Mouse (Mus musculus): ENCODE measurements around the gene Mlh1. TPM values are rescaled to one million over a fixed set of nuclear protein-coding genes. Genes with fewer than 3 reads are reported as not detected.
A peak's percentile ranks its signal among the peaks of the same experiment; 100 is the strongest.

Gene Mlh1
- polyA plus RNA-seq (2014; fragmentation: Nextera tagmentation; extraction: Ambion mirVana): 27.2 and 40.1 TPM in 2 replicates

DNA sequence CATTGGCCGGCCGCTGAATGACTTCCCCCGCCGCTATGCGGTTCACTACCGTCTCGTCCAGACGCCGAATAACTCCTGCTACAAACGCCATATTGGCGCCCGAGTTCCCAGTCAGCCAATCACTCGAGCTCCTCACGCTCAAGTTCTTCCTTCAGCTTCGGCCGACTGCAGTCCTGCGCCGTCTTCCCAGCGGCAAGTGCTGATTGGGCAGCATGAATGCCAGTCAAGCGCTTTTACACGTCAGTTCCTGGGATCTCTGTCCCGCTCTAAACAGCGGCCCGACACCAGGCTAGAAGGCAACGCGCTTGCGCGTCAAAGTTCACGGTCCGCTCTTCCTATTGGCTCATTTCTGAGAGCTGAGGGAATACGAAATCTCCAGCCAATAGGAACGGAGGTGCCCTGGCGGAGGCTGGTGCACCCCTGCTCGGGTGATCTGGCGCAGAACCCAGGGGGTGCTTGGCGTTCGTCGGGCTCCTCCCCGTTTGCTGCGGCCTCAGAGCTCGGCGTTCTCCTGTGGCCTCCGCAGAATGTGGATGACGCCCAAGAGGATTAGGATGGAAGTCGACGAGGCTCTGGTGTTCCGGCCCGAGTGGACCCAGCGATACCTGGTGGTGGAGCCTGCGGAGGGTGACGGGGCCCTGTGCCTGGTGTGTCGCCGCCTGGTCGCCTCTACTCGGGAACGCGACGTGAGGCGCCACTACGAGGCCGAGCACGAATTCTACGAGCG lies at the start of gene Mlh1, which contains the start of gene Epm2aip1:
TSS of gene Mlh1 (minus strand) at position 358 of the 727 bp plus-strand sequence.
TSS of gene Epm2aip1 (plus strand) at position 496 of the 727 bp plus-strand sequence.
- peak within 1 kb of the TSS; percentile 87 for H3K9ac ChIP-seq (ENCODE audit: low read depth, low read length)
- ATAC-seq (ENCODE audit: low FRiP score, low TSS enrichment): peak; percentile 99
- peaks cover 30% of the 10 kb centered on the region for H3K4me1 ChIP-seq (ENCODE audit: control insufficient read depth, insufficient read depth, low read length)
- no peaks in the 10 kb centered on the region for H3K27me3 ChIP-seq (ENCODE audit: control insufficient read depth, insufficient read depth, low read length)
- H3K4me3 ChIP-seq (ENCODE audit: low read length): peak within 1 kb of the TSS; percentile 87
- WGBS: 2% methylated on average over 64 of the region's 64 CpGs
- peak within 1 kb of the TSS; percentile 95 for H3K27ac ChIP-seq (ENCODE audit: low read depth, low read length)
- no peaks in the 10 kb centered on the region for H3K9me3 ChIP-seq (ENCODE audit: control insufficient read depth, low read length)
- peak within 1 kb of the TSS; percentile 70 for H3K4me2 ChIP-seq (replicated peaks; ENCODE audit: low read depth, low read length)
- peaks cover 25% of the 10 kb centered on the region; the same call in 1 of the 2 replicates for H3K36me3 ChIP-seq (ENCODE audit: control insufficient read depth, insufficient read depth, low read length)

DNA sequence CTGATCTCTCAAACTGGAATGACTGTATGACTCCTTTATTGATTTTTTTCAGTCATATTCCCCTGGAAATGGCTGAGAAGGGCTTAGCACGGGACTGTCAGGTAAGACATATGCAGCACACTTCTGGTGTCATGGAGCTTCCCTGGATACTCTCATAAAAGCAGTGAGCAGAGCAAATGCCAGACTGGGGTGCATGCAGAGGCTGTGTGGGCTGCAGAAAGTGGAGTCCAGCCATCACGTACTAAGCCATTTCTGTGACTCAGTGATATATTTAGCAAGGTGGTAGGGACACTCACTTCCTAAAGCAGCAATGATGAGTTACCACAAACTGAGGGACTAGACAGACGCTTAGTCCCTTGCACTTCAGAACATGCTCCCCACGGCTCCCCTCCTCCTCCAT lies 49.3 kb upstream of the Mlh1 start:
- H3K27ac ChIP-seq (ENCODE audit: low read depth, low read length): no peak overlapping the region
- H3K4me1 ChIP-seq (ENCODE audit: control insufficient read depth, insufficient read depth, low read length): no peaks in the 10 kb centered on the region
- no peak overlapping the region for H3K9ac ChIP-seq (ENCODE audit: low read depth, low read length)
- WGBS: 77% methylated on average over 4 of the region's 4 CpGs
- no peak overlapping the region for H3K4me2 ChIP-seq (replicated peaks; ENCODE audit: low read depth, low read length)
- no peaks in the 10 kb centered on the region for H3K36me3 ChIP-seq (ENCODE audit: control insufficient read depth, insufficient read depth, low read length)
- H3K27me3 ChIP-seq (ENCODE audit: control insufficient read depth, insufficient read depth, low read length): peaks cover 3% of the 10 kb centered on the region; the same call in 1 of the 2 replicates
- no peak for ATAC-seq (ENCODE audit: low FRiP score, low TSS enrichment)
- H3K4me3 ChIP-seq (ENCODE audit: low read length): no peak overlapping the region
- H3K9me3 ChIP-seq (ENCODE audit: control insufficient read depth, low read length): no peaks in the 10 kb centered on the region

DNA sequence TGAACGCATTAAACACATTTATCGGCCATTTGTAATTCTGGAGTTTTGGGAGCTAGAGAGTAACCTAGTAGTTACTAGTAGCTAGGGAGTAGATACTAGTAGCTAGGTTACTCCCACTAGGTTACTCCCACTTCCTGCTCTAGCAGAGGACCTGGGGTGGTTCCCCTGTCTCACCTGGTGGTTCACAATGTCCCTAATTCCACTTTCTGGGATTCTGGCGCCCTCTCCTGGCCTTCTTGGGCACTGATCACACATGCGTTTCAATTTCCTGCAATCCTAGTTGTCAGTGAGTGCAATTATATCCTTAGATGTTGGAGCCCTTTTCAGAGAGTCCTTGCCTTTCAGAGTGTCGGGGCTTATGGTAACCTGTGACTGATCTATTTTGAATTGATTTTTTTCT lies 42.6 kb upstream of the Mlh1 start:
- Histone ChIP-seq H3K4me1 (ENCODE audit: control insufficient read depth, insufficient read depth, low read length) (peaks cover 14% of the 10 kb centered on the region; the same call in 1 of the 2 replicates), H3K27me3 (ENCODE audit: control insufficient read depth, insufficient read depth, low read length) (peaks cover 47% of the 10 kb centered on the region), H3K9me3 (ENCODE audit: control insufficient read depth, low read length) (peaks cover 6% of the 10 kb centered on the region; the same call in 1 of the 2 replicates), H3K27ac (ENCODE audit: low read depth, low read length) (no peak overlapping the region), H3K36me3 (ENCODE audit: control insufficient read depth, insufficient read depth, low read length) (no peaks in the 10 kb centered on the region), H3K4me2 (replicated peaks; ENCODE audit: low read depth, low read length) (no peak overlapping the region), H3K9ac (ENCODE audit: low read depth, low read length) (no peak overlapping the region), H3K4me3 (ENCODE audit: low read length) (no peak overlapping the region)
- no peak for ATAC-seq (ENCODE audit: low FRiP score, low TSS enrichment)
- 37% methylated on average over 5 of the region's 5 CpGs for WGBS

DNA sequence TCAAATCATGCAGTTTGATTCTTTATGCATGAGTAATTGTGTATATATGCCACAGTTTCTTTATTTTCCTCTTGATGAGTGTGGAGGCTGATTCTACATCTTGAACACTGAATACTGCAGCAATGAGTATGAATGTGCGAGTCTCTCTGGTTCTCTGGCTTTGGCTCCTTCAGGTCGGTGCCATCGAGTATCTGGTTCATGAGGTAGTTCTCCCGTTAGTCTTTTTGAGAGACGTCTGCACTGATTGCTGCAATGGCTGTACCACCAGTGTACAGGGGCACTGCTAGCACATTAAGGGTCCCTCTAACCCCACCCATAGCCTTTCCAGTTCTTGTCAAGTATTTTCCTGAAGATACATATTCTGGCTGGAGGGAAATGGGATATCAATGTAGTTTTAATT lies 42.2 kb upstream of the Mlh1 start:
- WGBS: 19% methylated on average over 5 of the region's 5 CpGs
- Histone ChIP-seq H3K9ac (ENCODE audit: low read depth, low read length) (no peak overlapping the region), H3K36me3 (ENCODE audit: control insufficient read depth, insufficient read depth, low read length) (no peaks in the 10 kb centered on the region), H3K27ac (ENCODE audit: low read depth, low read length) (no peak overlapping the region), H3K4me2 (replicated peaks; ENCODE audit: low read depth, low read length) (no peak overlapping the region), H3K4me1 (ENCODE audit: control insufficient read depth, insufficient read depth, low read length) (peaks cover 14% of the 10 kb centered on the region; the same call in 1 of the 2 replicates), H3K4me3 (ENCODE audit: low read length) (no peak overlapping the region), H3K27me3 (ENCODE audit: control insufficient read depth, insufficient read depth, low read length) (peaks cover 47% of the 10 kb centered on the region), H3K9me3 (ENCODE audit: control insufficient read depth, low read length) (peaks cover 6% of the 10 kb centered on the region; the same call in 1 of the 2 replicates)
- ATAC-seq (ENCODE audit: low FRiP score, low TSS enrichment): no peak

DNA sequence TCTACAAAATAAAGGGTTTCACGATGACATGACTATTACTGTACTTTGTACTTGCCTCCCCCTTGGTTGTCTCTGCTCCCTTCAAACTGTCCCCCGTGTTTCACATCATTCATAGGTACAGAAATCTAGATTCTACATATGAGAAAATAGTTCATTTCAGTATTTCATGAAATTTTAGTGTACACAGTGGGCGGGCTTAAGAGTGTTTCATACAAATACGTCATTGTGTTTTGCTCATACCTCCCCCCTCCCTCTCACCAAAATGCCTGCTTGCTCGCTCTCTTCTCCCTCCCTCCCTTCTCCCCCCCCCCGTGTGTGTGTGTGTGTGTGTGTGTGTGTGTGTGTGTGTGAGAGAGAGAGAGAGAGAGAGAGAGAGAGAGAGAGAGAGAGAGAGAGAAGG lies 41.7 kb upstream of the Mlh1 start:
- Histone ChIP-seq H3K27ac (ENCODE audit: low read depth, low read length) (no peak overlapping the region), H3K4me2 (replicated peaks; ENCODE audit: low read depth, low read length) (no peak overlapping the region), H3K27me3 (ENCODE audit: control insufficient read depth, insufficient read depth, low read length) (peaks cover 47% of the 10 kb centered on the region), H3K9ac (ENCODE audit: low read depth, low read length) (no peak overlapping the region), H3K9me3 (ENCODE audit: control insufficient read depth, low read length) (peaks cover 6% of the 10 kb centered on the region; the same call in 1 of the 2 replicates), H3K36me3 (ENCODE audit: control insufficient read depth, insufficient read depth, low read length) (no peaks in the 10 kb centered on the region), H3K4me1 (ENCODE audit: control insufficient read depth, insufficient read depth, low read length) (peaks cover 14% of the 10 kb centered on the region; the same call in 1 of the 2 replicates), H3K4me3 (ENCODE audit: low read length) (no peak overlapping the region)
- WGBS: 11% methylated on average over 5 of the region's 6 CpGs
- no peak for ATAC-seq (ENCODE audit: low FRiP score, low TSS enrichment)

DNA sequence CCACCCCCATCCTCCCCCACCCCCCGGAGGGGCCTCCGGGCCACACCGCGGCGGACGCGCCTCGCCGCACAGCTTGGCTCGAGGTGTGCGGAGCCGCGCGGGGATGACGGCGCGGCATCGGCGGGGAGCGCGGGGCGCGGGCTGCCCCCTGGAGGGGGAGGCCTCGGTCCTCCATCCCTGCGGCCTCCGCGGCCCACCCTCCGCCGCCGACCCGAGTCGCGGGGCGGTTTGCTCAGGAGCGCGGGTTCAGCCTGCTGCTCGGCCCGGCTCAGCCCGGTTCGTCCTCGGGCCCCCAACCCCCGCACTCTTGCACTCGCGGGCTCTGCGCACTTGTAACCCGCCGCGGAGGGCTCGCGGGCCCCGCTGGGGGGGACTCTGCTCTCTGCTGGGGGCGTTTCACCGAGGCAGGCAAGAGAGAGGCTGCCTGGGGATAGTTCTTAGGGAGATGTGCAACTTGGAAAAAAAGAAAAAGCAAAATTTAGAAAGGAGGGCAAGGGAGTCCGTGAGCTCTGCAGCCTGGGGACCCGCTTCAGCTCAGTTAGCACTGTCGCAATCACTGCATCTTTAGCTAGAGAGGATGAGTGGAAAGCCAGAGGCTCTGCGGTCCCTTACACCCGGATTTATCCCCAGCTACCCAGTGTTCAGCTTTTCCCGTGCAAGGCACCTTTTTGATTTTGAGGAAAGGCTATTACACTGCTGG lies 41.0 kb upstream of the Mlh1 start:
- Histone ChIP-seq H3K4me3 (ENCODE audit: low read length) (peak overlapping the region; percentile 53), H3K4me1 (ENCODE audit: control insufficient read depth, insufficient read depth, low read length) (peaks cover 14% of the 10 kb centered on the region; the same call in 1 of the 2 replicates), H3K36me3 (ENCODE audit: control insufficient read depth, insufficient read depth, low read length) (no peaks in the 10 kb centered on the region), H3K9ac (ENCODE audit: low read depth, low read length) (peak overlapping the region; percentile 40), H3K27me3 (ENCODE audit: control insufficient read depth, insufficient read depth, low read length) (peaks cover 47% of the 10 kb centered on the region), H3K27ac (ENCODE audit: low read depth, low read length) (no peak overlapping the region), H3K4me2 (replicated peaks; ENCODE audit: low read depth, low read length) (peak overlapping the region; percentile 97), H3K9me3 (ENCODE audit: control insufficient read depth, low read length) (peaks cover 6% of the 10 kb centered on the region; the same call in 1 of the 2 replicates)
- under 1% methylated on average over 42 of the region's 59 CpGs for WGBS
- peak; percentile 66 for ATAC-seq (ENCODE audit: low FRiP score, low TSS enrichment)

DNA sequence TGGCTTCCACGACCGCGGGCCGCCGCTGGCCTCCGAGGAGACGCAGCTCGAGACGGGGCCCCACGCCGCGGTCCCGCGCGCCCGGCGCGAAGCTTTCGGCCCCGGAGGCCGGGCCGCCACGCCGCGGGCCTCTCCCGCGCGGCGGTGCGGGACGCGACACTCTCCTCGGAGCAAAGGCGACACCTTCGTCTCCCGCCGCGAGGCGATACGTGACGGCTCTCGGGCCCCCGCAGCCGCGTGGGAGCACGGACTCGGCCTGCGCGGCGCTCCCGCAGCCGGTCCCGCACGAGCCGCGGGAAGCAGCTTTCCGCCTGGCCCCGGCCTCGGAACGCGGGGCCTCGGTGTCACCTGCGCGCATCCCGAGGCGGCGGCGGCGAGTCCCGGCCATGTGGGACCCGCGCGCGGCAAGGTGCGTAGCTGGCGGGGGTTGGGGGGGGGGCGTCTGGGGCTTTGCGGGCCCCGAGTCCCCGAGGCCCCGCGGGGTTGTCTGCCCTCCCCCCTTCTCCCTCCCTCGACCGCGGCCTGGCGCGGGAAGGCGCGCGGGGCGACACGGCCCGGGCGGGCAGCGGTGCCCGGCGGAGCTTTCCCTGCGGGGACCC lies 40.4 kb upstream of the Mlh1 start:
- Histone ChIP-seq H3K4me3 (ENCODE audit: low read length) (peak overlapping the region; percentile 53), H3K9ac (ENCODE audit: low read depth, low read length) (peak overlapping the region; percentile 40; the same call in 1 of the 2 replicates), H3K9me3 (ENCODE audit: control insufficient read depth, low read length) (peaks cover 6% of the 10 kb centered on the region; the same call in 1 of the 2 replicates), H3K27me3 (ENCODE audit: control insufficient read depth, insufficient read depth, low read length) (peaks cover 45% of the 10 kb centered on the region), H3K4me1 (ENCODE audit: control insufficient read depth, insufficient read depth, low read length) (peaks cover 14% of the 10 kb centered on the region; the same call in 1 of the 2 replicates), H3K36me3 (ENCODE audit: control insufficient read depth, insufficient read depth, low read length) (no peaks in the 10 kb centered on the region), H3K4me2 (replicated peaks; ENCODE audit: low read depth, low read length) (peak overlapping the region; percentile 97), H3K27ac (ENCODE audit: low read depth, low read length) (no peak overlapping the region)
- whole genome bisulfite sequencing: 3% methylated on average over 69 of the region's 98 CpGs
- ATAC-seq (ENCODE audit: low FRiP score, low TSS enrichment): peak; percentile 26; the same call in 1 of the 2 replicates

DNA sequence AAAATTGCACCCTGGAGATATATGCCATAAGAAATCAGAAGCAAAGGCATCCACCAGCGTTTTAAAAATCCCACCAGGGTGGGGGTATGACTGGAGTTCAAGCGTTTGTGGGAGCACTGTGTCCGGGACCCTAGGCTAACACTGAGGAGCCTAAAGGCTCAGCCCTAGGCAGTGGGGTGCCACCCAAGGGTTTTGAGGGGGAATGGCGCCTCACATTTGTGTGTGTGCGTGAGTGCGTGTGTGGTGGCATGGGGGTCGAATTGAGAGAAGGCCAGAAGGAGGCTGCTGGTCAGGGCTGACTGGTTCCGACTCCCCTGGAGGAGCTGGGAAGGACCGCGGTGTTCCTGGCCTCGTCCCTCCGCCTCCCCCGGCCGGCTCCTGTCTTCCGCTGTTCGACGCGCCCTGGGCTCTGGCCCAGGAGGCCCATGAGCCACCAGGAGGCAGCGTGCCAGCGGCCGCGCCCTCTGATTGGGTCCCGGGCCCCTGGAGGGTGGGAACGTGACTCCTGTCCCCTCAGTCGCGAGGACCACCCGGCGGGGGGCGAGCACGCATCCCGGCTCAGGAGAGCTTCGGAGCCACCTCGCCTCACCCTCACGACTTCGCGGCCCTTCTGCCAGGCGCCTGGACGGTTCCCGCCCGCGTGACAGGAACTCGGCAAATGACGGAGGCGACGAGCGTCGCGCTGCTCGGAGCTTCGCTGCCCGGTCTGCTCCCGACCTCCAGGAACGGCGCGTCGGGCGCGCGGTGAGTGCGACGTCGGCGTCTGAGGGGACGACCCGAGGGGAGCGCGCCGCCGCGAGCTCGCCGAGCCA lies 39.6 kb upstream of the Mlh1 start, which contains the start of gene Trank1:
TSS of gene Trank1 (plus strand) at position 709 of the 812 bp plus-strand sequence.
- WGBS: 12% methylated on average over 55 of the region's 72 CpGs
- peak; percentile 73 for ATAC-seq (ENCODE audit: low FRiP score, low TSS enrichment)
- peaks cover 14% of the 10 kb centered on the region; the same call in 1 of the 2 replicates for H3K4me1 ChIP-seq (ENCODE audit: control insufficient read depth, insufficient read depth, low read length)
- H3K36me3 ChIP-seq (ENCODE audit: control insufficient read depth, insufficient read depth, low read length): no peaks in the 10 kb centered on the region
- peak within 1 kb of the TSS; percentile 40 for H3K9ac ChIP-seq (ENCODE audit: low read depth, low read length)
- peak within 1 kb of the TSS; percentile 97 for H3K4me2 ChIP-seq (replicated peaks; ENCODE audit: low read depth, low read length)
- peaks cover 45% of the 10 kb centered on the region for H3K27me3 ChIP-seq (ENCODE audit: control insufficient read depth, insufficient read depth, low read length)
- H3K27ac ChIP-seq (ENCODE audit: low read depth, low read length): no peak within 1 kb of the TSS
- peak within 1 kb of the TSS; percentile 53 for H3K4me3 ChIP-seq (ENCODE audit: low read length)
- peaks cover 6% of the 10 kb centered on the region; the same call in 1 of the 2 replicates for H3K9me3 ChIP-seq (ENCODE audit: control insufficient read depth, low read length)

Measured in kidney, embryonic 14.5 days (tissue).